Mouse (Mus musculus): ENCODE results near the gene 9530077C05Rik. TPM values are rescaled to one million over a fixed set of nuclear protein-coding genes. Genes with fewer than 3 reads are reported as not detected.

9530077C05Rik gene
- polyA plus RNA-seq (2015; fragmentation: Nextera tagmentation; extraction: Ambion mirVana), result 11.3 and 12.5 TPM in 2 replicates

DNA sequence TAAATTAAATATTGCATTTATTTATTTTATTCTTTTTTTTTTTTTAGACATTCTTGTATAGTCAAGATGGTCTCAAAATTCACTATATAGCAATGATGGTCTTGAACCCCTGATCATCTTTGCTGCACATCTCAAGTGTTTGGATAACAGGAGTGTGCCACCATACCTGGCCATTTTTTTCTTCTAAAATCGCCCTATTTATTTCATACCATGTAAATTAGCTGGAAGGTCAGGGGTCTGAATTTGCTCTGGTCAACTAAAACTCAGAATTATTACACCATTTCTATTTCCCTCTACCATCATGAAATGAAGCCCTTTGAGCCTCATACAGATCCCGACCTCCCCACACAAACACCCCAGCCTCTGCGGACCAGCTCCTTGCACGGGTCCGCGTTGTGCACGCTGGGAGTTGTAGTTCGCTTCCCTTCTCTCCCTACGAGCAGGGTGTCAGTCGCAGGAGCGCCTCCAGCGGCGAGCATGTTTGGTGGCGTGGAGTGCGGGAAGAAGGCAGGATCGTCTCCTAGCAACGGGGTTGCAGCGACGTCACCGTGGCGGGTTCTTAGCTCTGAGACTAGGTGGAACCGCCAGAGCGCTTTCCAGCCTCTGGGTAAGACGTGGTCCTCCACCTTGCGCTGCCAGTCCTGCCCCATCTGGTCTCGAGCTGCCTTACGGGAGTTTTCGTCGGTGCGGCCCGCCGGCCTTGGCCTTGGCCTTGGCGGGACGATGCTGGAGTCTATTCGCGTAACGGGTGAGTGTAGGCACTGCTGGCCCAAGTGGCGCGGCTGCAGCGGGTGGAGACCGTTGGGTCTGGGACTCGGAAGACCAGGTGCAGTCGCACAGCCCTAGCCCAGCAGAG lies at the start of gene 9530077C05Rik:
Gene 9530077C05Rik (plus strand): TSS at position 512 of the 856 bp plus-strand sequence.
- peak within 1 kb of the TSS; percentile 72 for H3K4me3 ChIP-seq (replicated peaks; ENCODE audit: low read length)
- peak within 1 kb of the TSS; percentile 47 for H3K27ac ChIP-seq (ENCODE audit: low read length)
- ATAC-seq, result peak; percentile 100
- no peaks in the 10 kb centered on the region for H3K36me3 ChIP-seq (ENCODE audit: control insufficient read depth, insufficient read depth)
- peak within 1 kb of the TSS; percentile 81 for H3K4me2 ChIP-seq (ENCODE audit: low read length)
- H3K9me3 ChIP-seq (ENCODE audit: control insufficient read depth, low read length), result no peaks in the 10 kb centered on the region
- 0 out of 2 replicates have a peak, but pooled peaks cover 2% of the 10 kb centered on the region for H3K4me1 ChIP-seq (replicated peaks; ENCODE audit: control insufficient read depth, insufficient read depth, low read length)
- H3K27me3 ChIP-seq (replicated peaks; ENCODE audit: control insufficient read depth, insufficient read depth, low read length), result no peaks in the 10 kb centered on the region
- peak within 1 kb of the TSS; percentile 81 for H3K9ac ChIP-seq (replicated peaks; ENCODE audit: low read depth, low read length)
- WGBS, result under 1% methylated on average over 43 of the region's 43 CpGs

DNA sequence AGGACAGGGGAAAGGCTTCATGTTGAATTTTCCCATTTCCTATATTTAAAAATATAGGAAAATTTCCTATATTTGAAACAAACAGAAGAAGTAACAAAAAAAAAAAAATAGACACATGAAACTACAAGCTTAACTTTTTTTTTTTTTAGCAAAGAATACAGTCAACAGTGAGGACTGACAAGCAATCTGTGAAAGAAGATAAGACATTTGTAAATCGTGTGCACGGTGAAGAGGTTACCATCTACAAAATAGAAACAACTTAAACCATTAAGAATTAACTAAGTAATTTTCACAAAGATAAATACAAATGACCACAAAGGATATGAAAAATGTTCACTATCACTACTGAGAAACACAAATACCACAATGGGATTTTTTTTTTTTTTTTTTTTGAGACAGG lies 45.1 kb upstream of the 9530077C05Rik start:
- no peak for ATAC-seq
- 97% methylated on average over 2 of the region's 2 CpGs for WGBS
- H3K36me3 ChIP-seq (ENCODE audit: control insufficient read depth, insufficient read depth), result peaks cover 4% of the 10 kb centered on the region; the same call in 1 of the 2 replicates
- no peaks in the 10 kb centered on the region for H3K27me3 ChIP-seq (replicated peaks; ENCODE audit: control insufficient read depth, insufficient read depth, low read length)
- H3K27ac ChIP-seq (ENCODE audit: low read length), result no peak overlapping the region
- H3K4me2 ChIP-seq (ENCODE audit: low read length), result no peak overlapping the region
- no peaks in the 10 kb centered on the region for H3K4me1 ChIP-seq (replicated peaks; ENCODE audit: control insufficient read depth, insufficient read depth, low read length)
- no peaks in the 10 kb centered on the region for H3K9me3 ChIP-seq (ENCODE audit: control insufficient read depth, low read length)
- H3K9ac ChIP-seq (replicated peaks; ENCODE audit: low read depth, low read length), result no peak overlapping the region
- H3K4me3 ChIP-seq (replicated peaks; ENCODE audit: low read length), result no peak overlapping the region

DNA sequence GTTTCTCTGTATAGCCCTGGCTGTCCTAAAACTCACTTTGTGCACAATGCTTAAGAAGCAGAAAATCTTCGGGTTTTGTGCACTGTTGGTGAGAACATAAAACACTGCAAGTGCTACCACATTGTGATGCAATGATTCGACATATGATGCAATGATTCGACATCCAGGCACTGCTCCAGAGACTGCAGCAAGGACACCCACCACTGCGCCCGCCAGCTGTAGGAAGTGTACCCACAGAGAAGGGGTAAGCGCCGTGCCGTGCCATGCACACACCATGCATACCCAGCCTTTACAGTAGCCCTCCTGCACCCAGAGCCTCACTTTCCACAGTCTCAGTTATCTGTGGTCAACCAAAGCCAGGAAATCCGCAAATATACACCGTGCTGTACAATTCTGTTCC lies 44.7 kb upstream of the 9530077C05Rik start:
- Histone ChIP-seq H3K27ac (ENCODE audit: low read length) (no peak overlapping the region), H3K9ac (replicated peaks; ENCODE audit: low read depth, low read length) (no peak overlapping the region), H3K4me1 (replicated peaks; ENCODE audit: control insufficient read depth, insufficient read depth, low read length) (no peaks in the 10 kb centered on the region), H3K4me2 (ENCODE audit: low read length) (no peak overlapping the region), H3K36me3 (ENCODE audit: control insufficient read depth, insufficient read depth) (peaks cover 4% of the 10 kb centered on the region; the same call in 1 of the 2 replicates), H3K9me3 (ENCODE audit: control insufficient read depth, low read length) (no peaks in the 10 kb centered on the region), H3K27me3 (replicated peaks; ENCODE audit: control insufficient read depth, insufficient read depth, low read length) (no peaks in the 10 kb centered on the region), H3K4me3 (replicated peaks; ENCODE audit: low read length) (no peak overlapping the region)
- no peak for ATAC-seq
- 96% methylated on average over 10 of the region's 10 CpGs for WGBS

DNA sequence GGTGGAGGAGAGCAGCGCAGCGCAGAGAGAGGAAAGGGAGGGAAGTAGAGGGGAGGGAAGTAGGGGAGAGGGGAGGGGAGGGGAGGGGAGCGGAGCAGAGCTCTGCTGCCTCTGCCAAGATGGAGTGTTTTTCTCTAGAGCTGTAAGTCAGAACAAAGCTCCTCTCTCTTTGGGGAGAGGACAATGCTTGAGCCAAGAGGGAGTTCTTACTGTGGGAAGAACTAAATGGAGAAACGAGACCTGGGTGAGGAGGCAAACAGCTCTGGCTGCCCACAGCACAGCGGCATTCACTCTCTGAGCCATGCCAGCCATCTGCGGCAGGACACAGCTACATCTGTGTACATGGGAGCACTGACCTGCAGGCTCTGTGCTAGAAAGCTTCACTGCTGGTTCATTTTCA lies 43.3 kb upstream of the 9530077C05Rik start:
- 67% methylated on average over 6 of the region's 6 CpGs for WGBS
- ATAC-seq, result no peak
- no peak overlapping the region for H3K27ac ChIP-seq (ENCODE audit: low read length)

DNA sequence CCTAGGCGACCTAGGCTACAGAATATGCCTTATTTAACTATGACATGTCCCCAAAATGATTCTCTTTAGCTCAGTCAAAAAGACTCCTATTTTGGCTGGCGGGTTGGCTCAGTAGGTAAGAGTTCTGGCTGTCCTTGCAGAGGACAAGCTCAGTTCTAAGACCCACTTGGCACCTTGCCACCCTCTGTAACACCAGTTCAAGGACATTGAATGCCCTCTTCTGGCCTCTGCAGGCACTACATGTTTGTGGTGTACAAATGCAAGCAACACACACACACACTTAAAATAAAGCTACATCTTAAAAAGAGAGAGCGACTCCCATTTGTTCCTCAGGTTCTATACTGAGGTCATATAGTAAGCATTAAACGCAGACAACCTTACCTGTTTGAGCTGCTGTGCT lies 38.6 kb upstream of the 9530077C05Rik start:
- H3K9me3 ChIP-seq (ENCODE audit: control insufficient read depth, low read length), result no peaks in the 10 kb centered on the region
- ATAC-seq, result no peak
- no peak overlapping the region for H3K4me3 ChIP-seq (replicated peaks; ENCODE audit: low read length)
- H3K4me1 ChIP-seq (replicated peaks; ENCODE audit: control insufficient read depth, insufficient read depth, low read length), result no peaks in the 10 kb centered on the region
- no peak overlapping the region for H3K27ac ChIP-seq (ENCODE audit: low read length)
- WGBS, result 95% methylated on average over 4 of the region's 4 CpGs
- H3K9ac ChIP-seq (replicated peaks; ENCODE audit: low read depth, low read length), result no peak overlapping the region
- H3K36me3 ChIP-seq (ENCODE audit: control insufficient read depth, insufficient read depth), result peaks cover 3% of the 10 kb centered on the region
- no peaks in the 10 kb centered on the region for H3K27me3 ChIP-seq (replicated peaks; ENCODE audit: control insufficient read depth, insufficient read depth, low read length)
- H3K4me2 ChIP-seq (ENCODE audit: low read length), result no peak overlapping the region

More for the DNA sequence above, 43.3 kb upstream of the 9530077C05Rik start:
- Histone ChIP-seq H3K4me3 (replicated peaks; ENCODE audit: low read length) (no peak overlapping the region), H3K4me2 (ENCODE audit: low read length) (no peak overlapping the region), H3K36me3 (ENCODE audit: control insufficient read depth, insufficient read depth) (peaks cover 3% of the 10 kb centered on the region), H3K27me3 (replicated peaks; ENCODE audit: control insufficient read depth, insufficient read depth, low read length) (no peaks in the 10 kb centered on the region), H3K9me3 (ENCODE audit: control insufficient read depth, low read length) (no peaks in the 10 kb centered on the region), H3K9ac (replicated peaks; ENCODE audit: low read depth, low read length) (no peak overlapping the region), H3K4me1 (replicated peaks; ENCODE audit: control insufficient read depth, insufficient read depth, low read length) (no peaks in the 10 kb centered on the region)

DNA sequence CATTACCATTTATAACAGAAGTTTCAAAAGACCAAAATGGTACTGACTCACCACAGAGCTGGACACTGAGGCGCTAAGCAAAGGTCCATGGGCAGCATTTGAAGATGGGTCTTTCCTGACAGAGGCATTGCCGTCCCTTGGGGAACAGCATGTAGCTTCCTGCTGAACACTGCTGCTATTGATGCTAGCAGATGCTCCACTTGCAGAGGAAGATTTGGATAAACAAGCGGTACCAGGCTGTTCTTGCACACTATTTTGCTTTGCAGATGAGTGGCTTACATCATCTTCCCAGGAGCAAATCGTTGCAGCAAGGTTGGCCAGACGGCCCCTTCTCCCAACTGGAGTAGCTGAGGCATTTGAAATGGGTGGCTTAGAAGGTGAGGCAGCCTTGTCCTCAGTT lies 35.2 kb upstream of the 9530077C05Rik start:
- 78% methylated on average over 5 of the region's 5 CpGs for WGBS
- ATAC-seq, result no peak
- Histone ChIP-seq H3K9me3 (ENCODE audit: control insufficient read depth, low read length) (no peaks in the 10 kb centered on the region), H3K4me3 (replicated peaks; ENCODE audit: low read length) (no peak overlapping the region), H3K27ac (ENCODE audit: low read length) (no peak overlapping the region), H3K27me3 (replicated peaks; ENCODE audit: control insufficient read depth, insufficient read depth, low read length) (no peaks in the 10 kb centered on the region), H3K36me3 (ENCODE audit: control insufficient read depth, insufficient read depth) (peaks cover 3% of the 10 kb centered on the region), H3K4me1 (replicated peaks; ENCODE audit: control insufficient read depth, insufficient read depth, low read length) (no peaks in the 10 kb centered on the region), H3K4me2 (ENCODE audit: low read length) (no peak overlapping the region), H3K9ac (replicated peaks; ENCODE audit: low read depth, low read length) (no peak overlapping the region)

DNA sequence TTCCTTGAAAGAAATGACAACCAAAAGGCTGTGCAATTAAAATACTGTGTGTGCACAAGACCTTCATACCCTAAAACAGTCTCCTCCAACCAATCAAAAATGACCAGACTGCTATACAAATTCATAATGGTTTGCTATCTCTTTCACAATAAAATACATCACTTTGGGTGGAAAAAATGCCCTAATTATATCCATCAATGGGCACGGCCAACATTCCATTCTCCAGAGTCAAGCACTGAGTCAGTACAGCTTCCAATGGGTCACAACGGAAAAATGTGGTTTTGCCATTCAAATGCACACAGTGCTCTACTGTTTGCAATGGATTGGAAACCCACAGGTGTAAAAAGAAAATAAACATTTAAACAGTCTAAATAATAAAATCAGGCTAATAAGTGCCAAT lies 25.4 kb upstream of the 9530077C05Rik start:
- no peak for ATAC-seq
- H3K27ac ChIP-seq (ENCODE audit: low read length), result no peak overlapping the region
- no peak overlapping the region for H3K4me2 ChIP-seq (ENCODE audit: low read length)
- H3K9me3 ChIP-seq (ENCODE audit: control insufficient read depth, low read length), result no peaks in the 10 kb centered on the region
- no peaks in the 10 kb centered on the region for H3K36me3 ChIP-seq (ENCODE audit: control insufficient read depth, insufficient read depth)
- peaks cover 11% of the 10 kb centered on the region for H3K4me1 ChIP-seq (replicated peaks; ENCODE audit: control insufficient read depth, insufficient read depth, low read length)
- no peak overlapping the region for H3K4me3 ChIP-seq (replicated peaks; ENCODE audit: low read length)
- 48% methylated on average over 2 of the region's 2 CpGs for WGBS
- H3K9ac ChIP-seq (replicated peaks; ENCODE audit: low read depth, low read length), result no peak overlapping the region
- no peaks in the 10 kb centered on the region for H3K27me3 ChIP-seq (replicated peaks; ENCODE audit: control insufficient read depth, insufficient read depth, low read length)

DNA sequence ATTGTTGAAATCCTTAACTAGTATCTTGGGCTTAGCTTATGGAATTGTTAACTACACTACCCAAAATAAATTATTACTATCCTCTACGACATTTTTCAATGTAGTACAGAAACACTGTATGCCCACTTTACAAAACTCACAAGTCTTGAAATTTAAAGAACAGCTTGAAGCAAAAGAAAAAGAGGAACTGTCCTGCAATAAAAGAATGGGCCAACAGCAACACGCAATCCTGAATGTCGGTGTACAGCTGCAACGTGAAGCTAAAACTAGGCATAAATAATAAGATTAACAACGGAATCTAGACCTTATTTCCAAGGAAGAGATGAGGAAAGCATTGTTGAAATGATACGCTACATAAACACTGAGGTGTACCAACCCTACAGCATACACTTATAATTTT lies 23.4 kb upstream of the 9530077C05Rik start:
- Histone ChIP-seq H3K36me3 (ENCODE audit: control insufficient read depth, insufficient read depth) (no peaks in the 10 kb centered on the region), H3K27ac (ENCODE audit: low read length) (no peak overlapping the region), H3K4me3 (replicated peaks; ENCODE audit: low read length) (peak overlapping the region; percentile 83), H3K27me3 (replicated peaks; ENCODE audit: control insufficient read depth, insufficient read depth, low read length) (no peaks in the 10 kb centered on the region), H3K4me2 (ENCODE audit: low read length) (peak overlapping the region; percentile 88), H3K9ac (replicated peaks; ENCODE audit: low read depth, low read length) (peak overlapping the region; percentile 90; the same call in 1 of the 2 replicates), H3K4me1 (replicated peaks; ENCODE audit: control insufficient read depth, insufficient read depth, low read length) (peaks cover 11% of the 10 kb centered on the region), H3K9me3 (ENCODE audit: control insufficient read depth, low read length) (no peaks in the 10 kb centered on the region)
- 7% methylated on average over 6 of the region's 6 CpGs for WGBS
- no peak for ATAC-seq

DNA sequence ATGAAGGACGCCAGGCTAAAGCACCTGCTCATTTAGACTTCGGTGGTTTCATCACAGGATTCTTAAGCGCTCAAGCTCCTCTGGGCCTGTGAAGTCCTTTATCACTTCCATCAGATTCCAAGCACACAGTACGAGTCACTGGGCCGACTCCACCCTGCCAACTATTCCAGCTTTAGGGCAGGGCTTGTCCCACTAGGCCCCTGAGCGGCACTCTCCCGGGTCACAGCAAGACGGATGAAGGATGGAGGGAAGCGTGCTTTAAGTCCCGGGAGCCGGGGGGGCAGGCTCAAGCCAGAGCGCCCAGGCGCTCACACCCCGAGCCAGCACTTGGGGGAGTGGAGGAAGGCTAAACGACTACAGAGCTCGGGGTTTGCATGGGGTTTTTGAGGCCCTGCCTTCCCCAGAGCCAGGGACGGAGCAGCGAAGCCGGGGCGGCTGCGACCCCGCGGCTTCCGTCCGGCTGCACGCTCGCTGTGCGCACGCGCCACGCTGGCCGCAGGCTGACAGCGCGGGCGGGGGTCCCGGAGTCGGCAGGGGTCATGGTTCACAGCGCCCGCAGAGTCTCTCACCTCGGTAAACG lies 22.8 kb upstream of the 9530077C05Rik start:
- peak overlapping the region; percentile 53; the same call in 1 of the 2 replicates for H3K27ac ChIP-seq (ENCODE audit: low read length)
- peak; percentile 66 for ATAC-seq
- under 1% methylated on average over 41 of the region's 41 CpGs for WGBS
- H3K4me3 ChIP-seq (replicated peaks; ENCODE audit: low read length), result peak overlapping the region; percentile 83
- peak overlapping the region; percentile 90 for H3K9ac ChIP-seq (replicated peaks; ENCODE audit: low read depth, low read length)
- H3K9me3 ChIP-seq (ENCODE audit: control insufficient read depth, low read length), result no peaks in the 10 kb centered on the region
- peaks cover 11% of the 10 kb centered on the region for H3K4me1 ChIP-seq (replicated peaks; ENCODE audit: control insufficient read depth, insufficient read depth, low read length)
- H3K27me3 ChIP-seq (replicated peaks; ENCODE audit: control insufficient read depth, insufficient read depth, low read length), result no peaks in the 10 kb centered on the region
- peak overlapping the region; percentile 88 for H3K4me2 ChIP-seq (ENCODE audit: low read length)
- H3K36me3 ChIP-seq (ENCODE audit: control insufficient read depth, insufficient read depth), result no peaks in the 10 kb centered on the region
